Mouse (Mus musculus) liver, embryonic 14.5 days (tissue): Measurements from ENCODE around the gene Lin52. TPM values are rescaled to one million over a fixed set of nuclear protein-coding genes. Genes with fewer than 3 reads are reported as not detected.

Experiments
- ATAC-seq: fragments of 200-750 bp; cut with Nextera tagmentation; 2 replicates; pipeline ENCODE4 v1.8.0; 2017; ENCODE audit warnings: moderate number of reproducible peaks, mild to moderate bottlenecking, moderate library complexity; ENCODE audit not compliant: insufficient read depth
- DNase-seq, 3 experiments: peaks; one replicate each; pipeline ENCODE4 v3.0.0-alpha.2; 2012 to 2013; ENCODE audit warnings: low read depth in 3 of 3, low spot score in 3 of 3
- H3K27ac ChIP-seq: fragments of 300-500 bp; sonication (generic); 2 replicates; pipeline ENCODE4 v1.5.1; 2014; ENCODE audit warnings: moderate library complexity, mild to moderate bottlenecking, control low read depth, inconsistent platforms
- H3K27me3 ChIP-seq: fragments of 300-500 bp; sonication (generic); 2 replicates; pipeline ENCODE4 v1.6.1; 2014; ENCODE audit warnings: mild to moderate bottlenecking, low read length, moderate library complexity; ENCODE audit not compliant: control insufficient read depth, insufficient read depth
- H3K36me3 ChIP-seq: fragments of 300-500 bp; sonication (generic); replicated peaks from 2 replicates; pipeline ENCODE4 v1.6.1; 2014; ENCODE audit warnings: low read depth; ENCODE audit not compliant: control insufficient read depth, insufficient read depth
- H3K4me1 ChIP-seq, 2 experiments: fragments of 200-500 bp in 1 of 2; fragments of 300-500 bp in 1 of 2; sonication (generic) in 1 of 2; replicated peaks; 2 replicates each; pipeline ENCODE4 v1.6.1; 2012 to 2014; ENCODE audit warnings: antibody characterized with exemption in 1 of 2, inconsistent platforms in 1 of 2, low read length in 1 of 2; ENCODE audit not compliant: control insufficient read depth in 2 of 2, insufficient read depth in 2 of 2
- H3K4me2 ChIP-seq: fragments of 300-500 bp; sonication (generic); 2 replicates; pipeline ENCODE4 v1.6.1; 2014; ENCODE audit warnings: low read depth, mild to moderate bottlenecking, control low read depth, moderate library complexity
- H3K4me3 ChIP-seq, 2 experiments: fragments of 200-500 bp in 1 of 2; fragments of 300-500 bp in 1 of 2; sonication (generic) in 1 of 2; 2 replicates each; pipeline ENCODE4 v1.5.1; 2012 to 2014; ENCODE audit warnings: low read depth in 2 of 2, low read length in 2 of 2, mild to moderate bottlenecking in 2 of 2, control low read depth in 1 of 2, inconsistent platforms in 1 of 2, moderate library complexity in 1 of 2; ENCODE audit not compliant: insufficient read depth in 1 of 2
- H3K9ac ChIP-seq: fragments of 300-500 bp; sonication (generic); replicated peaks from 2 replicates; pipeline ENCODE4 v1.6.1; 2014; ENCODE audit warnings: mild to moderate bottlenecking, control low read depth, moderate library complexity
- H3K9me3 ChIP-seq: fragments of 300-500 bp; sonication (generic); 2 replicates; pipeline ENCODE4 v1.6.1; 2016; ENCODE audit warnings: low read length, mixed read lengths; ENCODE audit not compliant: control insufficient read depth
- CTCF ChIP-seq: IDR thresholded peaks from 2 replicates; pipeline ENCODE4 v1.5.1; 2016; ENCODE audit warnings: antibody characterized with exemption, low read depth, control low read depth
- EP300 ChIP-seq: IDR thresholded peaks from 2 replicates; pipeline ENCODE4 v1.6.1; 2016; ENCODE audit warnings: antibody characterized with exemption, low read depth
- WGBS: fragments of 180-500 bp; shearing (Covaris S2); extraction: QIAGEN DNeasy Blood & Tissue Kit; methylation state at CpG from one replicate; pipeline ENCODE4 v1.1.7; 2014; ENCODE audit not compliant: insufficient replicate concordance; 5-methylcytosine and 5-hydroxymethylcytosine counted together
- polyA plus RNA-seq, 2 experiments: library from polyadenylated mRNA; depleted of rRNA in 1 of 2; stranded (reverse) in 1 of 2; unstranded in 1 of 2; fragments of >200 nt; fragmentation: Nextera tagmentation in 1 of 2; extraction: Ambion mirVana in 1 of 2; gene quantifications; 2 replicates each; pipeline versions ENCODE4 v1.2.1 to v1.2.3; 2012 to 2014

Gene Lin52
- polyA plus RNA-seq, 2 experiments, result 7.4 to 10.4 TPM

DNA sequence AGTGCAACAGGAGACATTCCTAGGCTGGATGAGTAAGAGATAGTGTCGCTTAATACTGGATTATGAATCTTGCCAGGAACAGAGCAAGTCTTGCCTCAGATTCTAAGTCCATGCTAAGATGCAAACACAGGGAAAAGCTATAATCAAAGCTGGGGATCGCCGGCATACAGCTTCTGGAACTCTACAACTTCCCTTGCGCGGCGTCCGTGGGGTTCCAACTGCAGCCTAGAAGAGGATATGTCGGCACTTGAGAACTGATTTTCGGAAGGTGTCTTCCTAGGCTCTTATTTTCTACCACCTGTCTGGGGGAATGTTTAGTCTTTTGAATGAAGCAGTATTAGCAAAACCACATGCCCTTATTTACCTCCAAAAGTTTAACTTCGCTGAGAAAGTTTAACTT, 1.3 kb upstream of the Lin52 start:
- H3K36me3 ChIP-seq, result no peaks in the 10 kb centered on the region
- no peak for ATAC-seq
- TF ChIP-seq EP300 (no peak), CTCF (no peak)
- DNase-seq, result no peak
- H3K9ac ChIP-seq, result peak overlapping the region; percentile 75
- peak overlapping the region in 1 of 2 experiments; percentile 92; a peak in 2 of 4 replicates for H3K4me3 ChIP-seq
- WGBS, result 45% methylated on average over 10 of the region's 10 CpGs
- H3K27me3 ChIP-seq, result no peaks in the 10 kb centered on the region
- H3K9me3 ChIP-seq, result no peaks in the 10 kb centered on the region
- no peak overlapping the region for H3K27ac ChIP-seq
- H3K4me1 ChIP-seq, result peaks cover 20 to 21% of the 10 kb centered on the region in 2 experiments
- H3K4me2 ChIP-seq, result peak overlapping the region; percentile 95

GRCm38 (mm10) chr12:84450351-84450717, 888 bp upstream of the Lin52 start:
- peak in 2 of 3 experiments; percentile 4 to 27 for DNase-seq
- H3K4me3 ChIP-seq, result peak overlapping the region; percentile 60 to 92
- WGBS, result 0% methylated on average over 6 of the region's 6 CpGs
- H3K27me3 ChIP-seq, result no peaks in the 10 kb centered on the region
- H3K27ac ChIP-seq, result peak overlapping the region; percentile 52
- no peaks in the 10 kb centered on the region for H3K9me3 ChIP-seq
- no peaks in the 10 kb centered on the region for H3K36me3 ChIP-seq
- H3K9ac ChIP-seq, result peak overlapping the region; percentile 75
- H3K4me2 ChIP-seq, result peak overlapping the region; percentile 95
- ATAC-seq, result peak; percentile 1; the same call in 1 of the 2 replicates
- H3K4me1 ChIP-seq, result peaks cover 20 to 21% of the 10 kb centered on the region in 2 experiments
- no peak for TF ChIP-seq CTCF
- TF ChIP-seq EP300, result no peak

GRCm38 (mm10) chr12:84451801-84452200, 579 bp downstream of the Lin52 start:
- TF ChIP-seq EP300, result no peak
- no peaks in the 10 kb centered on the region; the same call in 1 of the 2 replicates for H3K36me3 ChIP-seq
- peak overlapping the region; percentile 92 for H3K9ac ChIP-seq
- H3K27ac ChIP-seq, result peak overlapping the region; percentile 74
- peaks cover 20 to 21% of the 10 kb centered on the region in 2 experiments for H3K4me1 ChIP-seq
- no peaks in the 10 kb centered on the region for H3K9me3 ChIP-seq
- H3K4me3 ChIP-seq, result peak overlapping the region; percentile 92
- peak; percentile 12 to 28 (median 17) for DNase-seq
- no peaks in the 10 kb centered on the region for H3K27me3 ChIP-seq
- 1% methylated on average over 11 of the region's 11 CpGs for WGBS
- H3K4me2 ChIP-seq, result peak overlapping the region; percentile 83
- ATAC-seq, result no peak

GRCm38 (mm10) chr12:84456911-84457310, 5.7 kb downstream of the Lin52 start:
- H3K4me2 ChIP-seq, result no peak overlapping the region
- no peak overlapping the region for H3K4me3 ChIP-seq
- peaks cover 16 to 17% of the 10 kb centered on the region in 2 experiments for H3K4me1 ChIP-seq
- no peak overlapping the region for H3K9ac ChIP-seq
- peaks cover 32% of the 10 kb centered on the region for H3K36me3 ChIP-seq
- H3K9me3 ChIP-seq, result no peaks in the 10 kb centered on the region
- ATAC-seq (no peak), DNase-seq (no peak)
- 90% methylated on average over 3 of the region's 3 CpGs for WGBS
- no peak overlapping the region for H3K27ac ChIP-seq
- no peak for TF ChIP-seq CTCF
- no peak for TF ChIP-seq EP300
- no peaks in the 10 kb centered on the region for H3K27me3 ChIP-seq

DNA sequence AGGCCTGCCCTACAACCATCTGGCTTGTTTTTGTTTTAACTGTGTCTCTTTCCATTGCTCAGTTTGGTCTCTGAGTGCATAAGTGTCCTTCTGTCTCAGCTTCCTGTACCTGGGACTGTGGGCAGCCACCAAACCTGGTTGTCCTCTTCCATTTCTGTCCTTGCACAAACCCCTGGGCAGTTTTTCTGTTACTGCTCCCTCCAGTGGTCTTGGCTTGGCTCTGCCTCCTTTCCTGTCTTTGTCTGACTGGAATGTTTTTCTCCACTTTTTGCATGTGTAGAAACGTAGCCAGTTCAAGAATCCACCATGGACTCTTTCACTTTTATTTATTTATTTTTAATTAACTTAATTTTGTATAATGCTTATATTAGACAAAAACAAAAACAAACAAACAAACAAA, 8.6 kb downstream of the Lin52 start:
- ATAC-seq (no peak), DNase-seq (no peak)
- WGBS, result 55% methylated on average over 1 of the region's 1 CpGs
- TF ChIP-seq CTCF (peak; percentile 32; the same call in 1 of the 2 replicates), EP300 (no peak)
- Histone ChIP-seq H3K4me2 (no peak overlapping the region), H3K9me3 (no peaks in the 10 kb centered on the region), H3K27ac (no peak overlapping the region), H3K9ac (no peak overlapping the region), H3K36me3 (peaks cover 50% of the 10 kb centered on the region), H3K27me3 (no peaks in the 10 kb centered on the region), H3K4me3 (no peak overlapping the region), H3K4me1 (no peaks in the 10 kb centered on the region)
